Mouse (Mus musculus): ENCODE results near the gene Gm10382.
"Not testable (repeated sequence)": the region's sequence is repeated elsewhere in the genome, so short reads cannot be mapped to it uniquely, and the experiment has no call there.

The Gm10382 gene

GRCm38 (mm10) chr5:125370950-125371693 lies 18.0 kb upstream of the Gm10382 start:
- no peak for DNase-seq

GRCm38 (mm10) chr5:125372027-125372426 lies 17.1 kb upstream of the Gm10382 start:
- DNase-seq = no peak

- no peak for DNase-seq
These were observed 13.3 kb upstream of the Gm10382 start for GRCm38 (mm10) chr5:125375871-125376270.

GRCm38 (mm10) chr5:125377214-125377613 lies 11.9 kb upstream of the Gm10382 start:
- DNase-seq = no peak

- no peak for DNase-seq
These were observed 10.2 kb upstream of the Gm10382 start for GRCm38 (mm10) chr5:125378919-125379318.

- no peak for DNase-seq
These were observed 7.0 kb upstream of the Gm10382 start for GRCm38 (mm10) chr5:125381954-125382672.

GRCm38 (mm10) chr5:125382673-125383558 lies 6.2 kb upstream of the Gm10382 start:
- DNase-seq = peak; percentile 61

- no peak for DNase-seq
These were observed 5.3 kb upstream of the Gm10382 start for GRCm38 (mm10) chr5:125383637-125384420.

GRCm38 (mm10) chr5:125384512-125385214 lies 4.5 kb upstream of the Gm10382 start:
- no peak for DNase-seq

- DNase-seq = no peak
These were observed 3.7 kb upstream of the Gm10382 start for GRCm38 (mm10) chr5:125385215-125385940.

GRCm38 (mm10) chr5:125387295-125387694 lies 1.8 kb upstream of the Gm10382 start:
- not testable (repeated sequence) for DNase-seq

- DNase-seq = peak; percentile 49
These were observed 597 bp upstream of the Gm10382 start for GRCm38 (mm10) chr5:125388358-125389092.

GRCm38 (mm10) chr5:125389579-125390441 lies 688 bp downstream of the Gm10382 start, which contains the start of gene Ubc:
Gene Ubc, minus strand, starts transcription at chr5:125390202.
- DNase-seq = peak; percentile 87

- no peak for DNase-seq
These were observed 1.9 kb downstream of the Gm10382 start for GRCm38 (mm10) chr5:125390906-125391477.

- peak; percentile 77 for DNase-seq
These were observed 2.5 kb downstream of the Gm10382 start for GRCm38 (mm10) chr5:125391609-125392008.

GRCm38 (mm10) chr5:125392176-125392575 lies 3.1 kb downstream of the Gm10382 start:
- DNase-seq = peak; percentile 50

- no peak for DNase-seq
These were observed 3.5 kb downstream of the Gm10382 start for GRCm38 (mm10) chr5:125392618-125392976.

- DNase-seq = peak; percentile 96
These were observed 4.0 kb downstream of the Gm10382 start for GRCm38 (mm10) chr5:125392977-125393621.

Measured in cerebellum, adult 11-12 months (tissue).